Mouse (Mus musculus) forebrain, embryonic 11.5 days (tissue): ENCODE measurements around the gene Olfr9. TPM values are rescaled to one million over a fixed set of nuclear protein-coding genes. Genes with fewer than 3 reads are reported as not detected.
"Not testable (repeated sequence)": the region's sequence is repeated elsewhere in the genome, so short reads cannot be mapped to it uniquely, and the experiment has no call there.

Experiments used
- ATAC-seq: fragments of 200-750 bp; cut with Nextera tagmentation; replicated peaks from 2 replicates; pipeline ENCODE4 v1.8.0; 2017; ENCODE audit warnings: moderate TSS enrichment; ENCODE audit not compliant: low FRiP score
- DNase-seq: peaks from one replicate; pipeline ENCODE4 v3.0.0-alpha.2; 2017; ENCODE audit warnings: low spot score
- H3K27ac ChIP-seq: fragments of 300-500 bp; sonication (generic); 2 replicates; pipeline ENCODE4 v1.5.1; 2014; ENCODE audit warnings: low read depth, low read length
- H3K27me3 ChIP-seq: fragments of 300-500 bp; sonication (generic); 2 replicates; pipeline ENCODE4 v1.6.1; 2014; ENCODE audit warnings: mild to moderate bottlenecking, low read length, mixed read lengths; ENCODE audit not compliant: control insufficient read depth, insufficient read depth
- H3K36me3 ChIP-seq: fragments of 300-500 bp; sonication (generic); 2 replicates; pipeline ENCODE4 v1.6.1; 2014; ENCODE audit warnings: mild to moderate bottlenecking, low read length, moderate library complexity, mixed read lengths; ENCODE audit not compliant: control insufficient read depth, insufficient read depth
- H3K4me1 ChIP-seq: fragments of 300-500 bp; sonication (generic); replicated peaks from 2 replicates; pipeline ENCODE4 v1.6.1; 2014; ENCODE audit warnings: low read length, mixed read lengths; ENCODE audit not compliant: control insufficient read depth, insufficient read depth
- H3K4me2 ChIP-seq: fragments of 300-500 bp; sonication (generic); 2 replicates; pipeline ENCODE4 v1.6.1; 2014; ENCODE audit warnings: low read depth, mild to moderate bottlenecking, low read length, moderate library complexity, mixed read lengths; ENCODE audit not compliant: severe bottlenecking
- H3K4me3 ChIP-seq: fragments of 300-500 bp; sonication (generic); 2 replicates; pipeline ENCODE4 v1.5.1; 2014; ENCODE audit warnings: low read depth, low read length
- H3K9ac ChIP-seq: fragments of 300-500 bp; sonication (generic); 2 replicates; pipeline ENCODE4 v1.6.1; 2014; ENCODE audit warnings: low read length
- H3K9me3 ChIP-seq: fragments of 300-500 bp; sonication (generic); 2 replicates; pipeline ENCODE4 v1.6.1; 2016; ENCODE audit warnings: low read length, mixed read lengths; ENCODE audit not compliant: control insufficient read depth
- WGBS: fragments of 180-500 bp; shearing (Covaris S2); extraction: QIAGEN DNeasy Blood & Tissue Kit; methylation state at CpG from one replicate; pipeline ENCODE4 v1.1.7; 2014; 5-methylcytosine and 5-hydroxymethylcytosine counted together
- polyA plus RNA-seq: library from polyadenylated mRNA; unstranded; fragments of >200 nt; fragmentation: Nextera tagmentation; extraction: Ambion mirVana; gene quantifications from 2 replicates; pipeline ENCODE4 v1.2.1, GENCODE M21; 2014

The Olfr9 gene
- not detected in 2 replicates for polyA plus RNA-seq

DNA sequence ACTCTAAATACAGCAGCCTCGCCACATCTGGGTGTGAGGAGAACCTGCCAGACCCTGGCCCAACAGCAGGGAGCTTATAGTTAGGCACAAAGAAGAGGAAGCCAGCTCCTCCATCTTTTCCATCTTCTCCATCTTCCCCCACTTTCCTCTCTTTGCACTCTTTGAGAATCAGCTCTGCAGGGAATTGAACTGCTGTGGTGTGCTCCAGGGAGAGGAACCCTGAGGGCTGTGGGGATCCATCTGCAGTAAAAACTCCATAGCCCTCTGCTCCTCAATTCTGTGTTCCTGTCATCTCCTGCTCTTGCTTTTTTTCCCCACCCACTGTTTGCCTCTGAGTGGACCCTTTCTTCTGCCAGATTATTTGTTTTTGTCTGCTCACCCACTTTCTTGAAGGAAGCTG lies at the start of gene Olfr9:
TSS of gene Olfr9 (plus strand) at position 301 of the 400 bp plus-strand sequence.
- H3K4me2 ChIP-seq, H3K9me3 ChIP-seq, H3K27me3 ChIP-seq, H3K36me3 ChIP-seq, H3K4me3 ChIP-seq, H3K9ac ChIP-seq, DNase-seq, ATAC-seq, H3K4me1 ChIP-seq, H3K27ac ChIP-seq: not testable (repeated sequence)
- WGBS = 63% methylated on average over 1 of the region's 1 CpGs

- no peaks in the 10 kb centered on the region for H3K4me1 ChIP-seq
- ATAC-seq (no peak), DNase-seq (no peak)
- WGBS = 85% methylated on average over 10 of the region's 10 CpGs
- no peaks in the 10 kb centered on the region for H3K9me3 ChIP-seq
- H3K4me2 ChIP-seq = no peak overlapping the region
- H3K27me3 ChIP-seq = peaks cover 2% of the 10 kb centered on the region; the same call in 1 of the 2 replicates
- H3K36me3 ChIP-seq = no peaks in the 10 kb centered on the region
- no peak overlapping the region for H3K27ac ChIP-seq
- no peak overlapping the region for H3K9ac ChIP-seq
- H3K4me3 ChIP-seq = no peak overlapping the region
Measured at GRCm38 (mm10) chr10:128940475-128941061, 48.7 kb upstream of the Olfr9 start.

DNA sequence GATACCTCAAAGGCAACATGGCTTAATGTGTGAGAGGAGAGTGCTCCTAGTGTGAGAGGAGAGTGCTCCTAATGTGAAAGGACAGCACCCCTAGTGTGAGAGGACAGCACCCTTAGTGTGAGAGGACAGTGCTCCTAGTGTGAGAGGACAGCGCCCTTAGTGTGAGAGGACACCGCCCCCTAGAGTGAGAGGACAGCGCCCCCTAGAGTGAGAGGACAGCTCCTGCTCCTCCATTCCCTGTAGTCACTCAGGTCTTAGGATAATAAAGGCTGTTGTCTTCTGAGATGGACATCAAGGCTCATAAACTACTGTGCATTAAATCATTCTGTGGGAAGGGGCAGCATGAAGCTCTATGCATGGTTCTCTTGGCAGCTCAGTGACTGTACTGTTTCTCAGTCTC lies 43.6 kb upstream of the Olfr9 start:
- Histone ChIP-seq H3K4me1 (no peaks in the 10 kb centered on the region), H3K4me2 (no peak overlapping the region), H3K4me3 (no peak overlapping the region), H3K9ac (no peak overlapping the region), H3K27ac (no peak overlapping the region), H3K9me3 (no peaks in the 10 kb centered on the region), H3K36me3 (no peaks in the 10 kb centered on the region), H3K27me3 (no peaks in the 10 kb centered on the region)
- ATAC-seq (no peak), DNase-seq (no peak)
- WGBS = 8% methylated on average over 3 of the region's 3 CpGs

- Histone ChIP-seq H3K36me3 (no peaks in the 10 kb centered on the region), H3K4me3 (no peak overlapping the region), H3K27ac (no peak overlapping the region), H3K9me3 (no peaks in the 10 kb centered on the region), H3K9ac (no peak overlapping the region), H3K27me3 (no peaks in the 10 kb centered on the region), H3K4me2 (no peak overlapping the region), H3K4me1 (no peaks in the 10 kb centered on the region)
- ATAC-seq = no peak
- WGBS = 92% methylated on average over 4 of the region's 4 CpGs
- DNase-seq = no peak
Measured at GRCm38 (mm10) chr10:128947496-128947895, 41.7 kb upstream of the Olfr9 start.

GRCm38 (mm10) chr10:128950208-128950887 lies 38.9 kb upstream of the Olfr9 start:
- Histone ChIP-seq H3K27ac (no peak overlapping the region), H3K9ac (no peak overlapping the region), H3K4me2 (no peak overlapping the region), H3K36me3 (no peaks in the 10 kb centered on the region), H3K27me3 (no peaks in the 10 kb centered on the region), H3K4me1 (no peaks in the 10 kb centered on the region), H3K9me3 (no peaks in the 10 kb centered on the region), H3K4me3 (no peak overlapping the region)
- DNase-seq (no peak), ATAC-seq (no peak)
- 74% methylated on average over 16 of the region's 16 CpGs for WGBS

DNA sequence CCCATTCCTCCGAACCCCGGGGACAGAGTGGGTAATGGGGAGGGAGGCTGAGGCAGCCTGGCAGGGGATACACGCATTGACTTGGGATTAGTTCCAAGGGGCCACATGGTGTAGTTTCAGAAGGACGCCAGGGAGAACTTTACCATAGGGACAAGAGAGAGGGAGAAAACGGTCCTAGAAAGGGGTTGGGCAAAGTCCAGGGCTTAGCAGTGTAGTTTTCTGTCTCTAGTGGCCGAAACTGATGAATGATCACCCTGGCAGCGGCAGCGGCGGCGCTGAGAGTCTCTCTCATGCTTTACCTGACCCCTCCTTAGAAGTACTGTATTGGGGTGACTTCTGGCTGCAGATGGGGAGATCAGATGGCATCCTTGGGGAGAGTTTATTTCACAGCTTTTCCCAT lies 30.9 kb upstream of the Olfr9 start:
- no peak overlapping the region for H3K9ac ChIP-seq
- H3K36me3 ChIP-seq = no peaks in the 10 kb centered on the region
- no peak overlapping the region for H3K27ac ChIP-seq
- peak; percentile 40 for DNase-seq
- H3K9me3 ChIP-seq = no peaks in the 10 kb centered on the region
- H3K27me3 ChIP-seq = no peaks in the 10 kb centered on the region
- ATAC-seq = no peak
- no peak overlapping the region for H3K4me2 ChIP-seq
- 82% methylated on average over 10 of the region's 10 CpGs for WGBS
- H3K4me3 ChIP-seq = no peak overlapping the region
- H3K4me1 ChIP-seq = no peaks in the 10 kb centered on the region

GRCm38 (mm10) chr10:128960142-128960541 lies 29.1 kb upstream of the Olfr9 start:
- no peak for ATAC-seq
- Histone ChIP-seq H3K4me2 (no peak overlapping the region), H3K27ac (no peak overlapping the region), H3K4me3 (no peak overlapping the region), H3K9me3 (no peaks in the 10 kb centered on the region), H3K36me3 (no peaks in the 10 kb centered on the region), H3K27me3 (no peaks in the 10 kb centered on the region), H3K9ac (no peak overlapping the region), H3K4me1 (no peaks in the 10 kb centered on the region)
- WGBS = 85% methylated on average over 4 of the region's 4 CpGs
- peak; percentile 25 for DNase-seq

- Histone ChIP-seq H3K27ac (no peak within 1 kb of the TSS), H3K9me3 (no peaks in the 10 kb centered on the region), H3K27me3 (no peaks in the 10 kb centered on the region), H3K4me3 (no peak within 1 kb of the TSS), H3K4me2 (no peak within 1 kb of the TSS), H3K9ac (no peak within 1 kb of the TSS), H3K36me3 (no peaks in the 10 kb centered on the region), H3K4me1 (no peaks in the 10 kb centered on the region)
- ATAC-seq (no peak), DNase-seq (no peak)
- 86% methylated on average over 12 of the region's 12 CpGs for WGBS
Measured at GRCm38 (mm10) chr10:128960590-128961584, 28.3 kb upstream of the Olfr9 start, which contains the start of gene Mettl7b. TSS of gene Mettl7b (minus strand) at chr10:128960988.
